Mouse (Mus musculus): ENCODE results near the gene Hist1h2af. TPM values are rescaled to one million over a fixed set of nuclear protein-coding genes. Genes with fewer than 3 reads are reported as not detected.

The Hist1h2af gene
- polyA plus RNA-seq, 1 experiment: 76.9 TPM

DNA sequence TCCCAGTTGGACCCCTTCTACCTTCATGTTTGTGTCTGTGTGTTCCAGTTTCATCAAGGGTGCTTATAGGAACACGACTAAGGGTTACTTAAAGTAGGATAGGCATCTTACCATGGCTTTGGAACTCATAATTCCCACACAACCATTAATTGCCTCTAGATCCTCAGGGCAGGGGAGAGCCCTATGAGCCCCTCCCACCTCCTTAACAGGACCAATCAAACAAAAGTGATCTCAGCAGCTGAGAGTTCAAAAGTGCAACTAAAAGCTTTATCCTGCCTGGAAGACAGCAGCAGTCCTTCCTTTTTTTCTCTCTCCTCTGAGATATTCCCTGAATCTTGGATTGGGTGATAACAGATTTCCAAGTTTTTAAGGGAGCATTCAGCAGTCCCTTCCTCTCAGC lies 23.6 kb upstream of the Hist1h2af start:
- TF ChIP-seq POLR2A (IDR thresholded peaks at IDR 0.05; ENCODE audit: borderline replicate concordance, low read depth, low read length) (no peak), CTCF (IDR thresholded peaks at IDR 0.05; ENCODE audit: low read depth, low read length) (no peak)
- Histone ChIP-seq H3K4me3 (ENCODE audit: insufficient read depth, low read length) (no peak overlapping the region), H3K4me1 (ENCODE audit: control insufficient read depth, insufficient read depth, low read length) (peaks cover 2% of the 10 kb centered on the region), H3K27ac (ENCODE audit: insufficient read depth, low read depth, low read length) (no peak overlapping the region)

DNA sequence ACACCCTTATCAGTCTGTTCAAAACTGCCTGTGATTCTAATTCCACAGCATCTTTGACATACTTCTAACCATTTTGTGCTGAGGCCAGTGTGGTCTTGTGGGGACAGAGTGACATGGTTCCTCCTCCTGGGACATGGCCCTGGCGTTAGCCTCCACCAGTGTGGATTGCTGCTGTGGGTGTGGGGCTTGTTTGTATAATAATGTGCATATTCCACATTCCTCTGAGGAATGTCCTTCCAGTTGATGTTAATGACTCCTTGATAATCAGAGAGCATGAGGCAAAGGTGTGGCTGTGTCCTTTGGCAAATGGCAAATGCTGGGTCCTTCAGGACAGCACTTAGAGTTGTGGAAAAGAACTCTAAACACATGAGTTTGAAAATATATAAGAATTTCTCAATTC lies 20.2 kb upstream of the Hist1h2af start:
- TF ChIP-seq CTCF (IDR thresholded peaks at IDR 0.05; ENCODE audit: low read depth, low read length) (no peak), POLR2A (IDR thresholded peaks at IDR 0.05; ENCODE audit: borderline replicate concordance, low read depth, low read length) (no peak)

DNA sequence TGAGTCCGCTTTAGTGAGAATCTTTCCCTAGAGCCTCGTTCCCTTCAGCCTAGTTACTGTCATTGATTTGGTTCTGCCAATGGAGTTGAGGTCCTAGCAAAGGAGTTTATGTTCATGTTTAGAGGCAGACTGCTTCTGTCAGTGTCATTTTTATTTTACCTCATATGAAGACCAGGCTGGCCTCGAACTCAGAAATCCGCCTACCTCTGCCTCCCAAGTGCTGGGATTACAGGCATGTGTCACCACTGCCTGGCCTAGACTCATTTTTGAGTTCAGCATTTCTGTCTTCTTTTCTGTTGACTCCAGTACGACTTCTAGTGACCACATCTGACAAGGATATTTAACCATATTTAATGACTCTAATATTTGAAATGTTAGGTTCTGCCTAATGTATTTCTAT lies 18.4 kb upstream of the Hist1h2af start:
- no peak overlapping the region for H3K27ac ChIP-seq (ENCODE audit: insufficient read depth, low read depth, low read length)
- TF ChIP-seq POLR2A (IDR thresholded peaks at IDR 0.05; ENCODE audit: borderline replicate concordance, low read depth, low read length) (no peak), CTCF (IDR thresholded peaks at IDR 0.05; ENCODE audit: low read depth, low read length) (no peak)
- no peak overlapping the region for H3K4me3 ChIP-seq (ENCODE audit: insufficient read depth, low read length)
- H3K4me1 ChIP-seq (ENCODE audit: control insufficient read depth, insufficient read depth, low read length): peaks cover 10% of the 10 kb centered on the region

More for the DNA sequence above, 20.2 kb upstream of the Hist1h2af start:
- H3K4me3 ChIP-seq (ENCODE audit: insufficient read depth, low read length): no peak overlapping the region
- peaks cover 5% of the 10 kb centered on the region for H3K4me1 ChIP-seq (ENCODE audit: control insufficient read depth, insufficient read depth, low read length)
- no peak overlapping the region for H3K27ac ChIP-seq (ENCODE audit: insufficient read depth, low read depth, low read length)

GRCm38 (mm10) chr13:23515826-23516620 lies 17.7 kb upstream of the Hist1h2af start:
- 0 out of 2 replicates have a peak overlapping the region, but pooled peaks have one; percentile 8 for H3K4me3 ChIP-seq (ENCODE audit: insufficient read depth, low read length)
- peaks cover 8% of the 10 kb centered on the region for H3K4me1 ChIP-seq (ENCODE audit: control insufficient read depth, insufficient read depth, low read length)
- no peak for TF ChIP-seq CTCF (IDR thresholded peaks at IDR 0.05; ENCODE audit: low read depth, low read length)
- TF ChIP-seq POLR2A (IDR thresholded peaks at IDR 0.05; ENCODE audit: borderline replicate concordance, low read depth, low read length): no peak
- H3K27ac ChIP-seq (ENCODE audit: insufficient read depth, low read depth, low read length): no peak overlapping the region

- peak overlapping the region; percentile 58 for H3K4me3 ChIP-seq (ENCODE audit: insufficient read depth, low read length)
- H3K4me1 ChIP-seq (ENCODE audit: control insufficient read depth, insufficient read depth, low read length): peaks cover 8% of the 10 kb centered on the region
- H3K27ac ChIP-seq (ENCODE audit: insufficient read depth, low read depth, low read length): peak overlapping the region; percentile 24; the same call in 1 of the 2 replicates
- TF ChIP-seq POLR2A (IDR thresholded peaks at IDR 0.05; ENCODE audit: borderline replicate concordance, low read depth, low read length) (no peak), CTCF (IDR thresholded peaks at IDR 0.05; ENCODE audit: low read depth, low read length) (no peak)
These were observed 16.7 kb upstream of the Hist1h2af start for GRCm38 (mm10) chr13:23516822-23517602.

GRCm38 (mm10) chr13:23517603-23518294 lies 16.0 kb upstream of the Hist1h2af start:
- TF ChIP-seq POLR2A (IDR thresholded peaks at IDR 0.05; ENCODE audit: borderline replicate concordance, low read depth, low read length) (no peak), CTCF (IDR thresholded peaks at IDR 0.05; ENCODE audit: low read depth, low read length) (no peak)
- H3K4me3 ChIP-seq (ENCODE audit: insufficient read depth, low read length): peak overlapping the region; percentile 58
- H3K27ac ChIP-seq (ENCODE audit: insufficient read depth, low read depth, low read length): peak overlapping the region; percentile 65
- H3K4me1 ChIP-seq (ENCODE audit: control insufficient read depth, insufficient read depth, low read length): peaks cover 8% of the 10 kb centered on the region

GRCm38 (mm10) chr13:23518295-23518603 lies 15.5 kb upstream of the Hist1h2af start:
- peak overlapping the region; percentile 57 for H3K4me3 ChIP-seq (ENCODE audit: insufficient read depth, low read length)
- TF ChIP-seq POLR2A (IDR thresholded peaks at IDR 0.05; ENCODE audit: borderline replicate concordance, low read depth, low read length): no peak
- no peak for TF ChIP-seq CTCF (IDR thresholded peaks at IDR 0.05; ENCODE audit: low read depth, low read length)
- peaks cover 8% of the 10 kb centered on the region for H3K4me1 ChIP-seq (ENCODE audit: control insufficient read depth, insufficient read depth, low read length)
- peak overlapping the region; percentile 65 for H3K27ac ChIP-seq (ENCODE audit: insufficient read depth, low read depth, low read length)

- Histone ChIP-seq H3K27ac (ENCODE audit: insufficient read depth, low read depth, low read length) (peak overlapping the region; percentile 32), H3K4me3 (ENCODE audit: insufficient read depth, low read length) (peak overlapping the region; percentile 57), H3K4me1 (ENCODE audit: control insufficient read depth, insufficient read depth, low read length) (peaks cover 8% of the 10 kb centered on the region)
- no peak for TF ChIP-seq CTCF (IDR thresholded peaks at IDR 0.05; ENCODE audit: low read depth, low read length)
- TF ChIP-seq POLR2A (IDR thresholded peaks at IDR 0.05; ENCODE audit: borderline replicate concordance, low read depth, low read length): no peak
These were observed 14.8 kb upstream of the Hist1h2af start for GRCm38 (mm10) chr13:23518885-23519284.

GRCm38 (mm10) chr13:23519416-23519815 lies 14.3 kb upstream of the Hist1h2af start:
- peak overlapping the region; percentile 57 for H3K4me3 ChIP-seq (ENCODE audit: insufficient read depth, low read length)
- H3K4me1 ChIP-seq (ENCODE audit: control insufficient read depth, insufficient read depth, low read length): peaks cover 10% of the 10 kb centered on the region
- H3K27ac ChIP-seq (ENCODE audit: insufficient read depth, low read depth, low read length): peak overlapping the region; percentile 32
- TF ChIP-seq CTCF (IDR thresholded peaks at IDR 0.05; ENCODE audit: low read depth, low read length): no peak
- no peak for TF ChIP-seq POLR2A (IDR thresholded peaks at IDR 0.05; ENCODE audit: borderline replicate concordance, low read depth, low read length)
